Mouse (Mus musculus) forebrain, embryonic 10.5 days (tissue): ENCODE data around the gene Fn1. TPM values are rescaled to one million over a fixed set of nuclear protein-coding genes. Genes with fewer than 3 reads are reported as not detected.

Experiments
- DNase-seq: peaks from one replicate; pipeline ENCODE4 v3.0.0-alpha.2; 2017; ENCODE audit warnings: low spot score; ENCODE audit errors: extremely low spot score
- H3K27ac ChIP-seq: fragments of 300-500 bp; sonication (generic); 2 replicates; pipeline ENCODE4 v1.5.1; 2016; ENCODE audit warnings: mild to moderate bottlenecking
- H3K27me3 ChIP-seq: fragments of 300-500 bp; sonication (generic); 2 replicates; pipeline ENCODE4 v1.6.1; 2016; ENCODE audit warnings: mild to moderate bottlenecking; ENCODE audit not compliant: poor library complexity, severe bottlenecking
- H3K36me3 ChIP-seq: fragments of 300-500 bp; sonication (generic); replicated peaks from 2 replicates; pipeline ENCODE4 v1.6.1; 2016; ENCODE audit warnings: mild to moderate bottlenecking, moderate library complexity
- H3K4me1 ChIP-seq: fragments of 300-500 bp; sonication (generic); 2 replicates; pipeline ENCODE4 v1.6.1; 2016
- H3K4me3 ChIP-seq: fragments of 300-500 bp; sonication (generic); 2 replicates; pipeline ENCODE4 v1.5.1; 2016; ENCODE audit warnings: mild to moderate bottlenecking, moderate library complexity
- H3K9me3 ChIP-seq: fragments of 300-500 bp; sonication (generic); 2 replicates; pipeline ENCODE4 v1.6.1; 2016; ENCODE audit warnings: mild to moderate bottlenecking, moderate library complexity
- WGBS: fragments of 180-500 bp; shearing (Covaris S2); methylation state at CpG from one replicate; pipeline ENCODE4 v1.1.7; 2016; 5-methylcytosine and 5-hydroxymethylcytosine counted together
- polyA plus RNA-seq: library from polyadenylated mRNA; unstranded; fragments of >200 nt; fragmentation: Nextera tagmentation; extraction: Ambion mirVana; gene quantifications from 2 replicates; pipeline ENCODE4 v1.2.1, GENCODE M21; 2016

Fn1 gene
- polyA plus RNA-seq, 1 experiment from 2014 or later = 94.7 TPM

DNA sequence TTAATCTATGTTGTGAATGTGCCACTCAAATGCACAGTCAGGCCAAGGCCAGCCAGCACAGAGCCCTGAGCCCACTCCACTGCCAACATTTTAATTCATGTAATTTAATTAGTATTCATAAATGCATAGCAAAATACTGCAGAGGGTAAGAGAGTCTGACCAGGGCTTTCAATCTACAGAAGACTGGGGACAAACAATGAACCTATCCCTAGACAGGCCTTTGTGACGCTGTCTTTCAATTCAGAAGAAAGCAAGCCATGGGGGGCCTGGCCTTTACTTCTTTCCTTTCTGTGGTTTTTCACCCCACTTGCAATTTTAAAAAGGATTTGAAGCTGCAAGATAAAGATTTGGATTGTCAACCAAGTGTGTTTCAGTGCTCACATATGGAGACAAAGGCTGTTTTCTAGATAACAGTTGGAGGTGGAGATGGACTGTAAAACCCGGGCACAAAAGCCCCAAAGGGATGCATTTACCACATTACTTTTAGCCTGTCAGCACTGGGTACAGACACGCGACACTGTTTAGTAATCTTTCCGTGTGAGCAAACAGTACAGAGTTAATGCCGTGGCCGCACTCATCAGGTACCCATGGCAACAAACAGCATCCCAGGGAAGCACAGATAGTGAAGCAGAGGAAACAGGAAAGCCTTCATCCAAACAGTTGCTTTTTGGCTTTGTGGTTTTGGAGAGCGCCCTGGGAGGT is 38.3 kb downstream of the Fn1 start:
- H3K27ac ChIP-seq = no peak overlapping the region
- 44% methylated on average over 8 of the region's 8 CpGs for WGBS

DNA sequence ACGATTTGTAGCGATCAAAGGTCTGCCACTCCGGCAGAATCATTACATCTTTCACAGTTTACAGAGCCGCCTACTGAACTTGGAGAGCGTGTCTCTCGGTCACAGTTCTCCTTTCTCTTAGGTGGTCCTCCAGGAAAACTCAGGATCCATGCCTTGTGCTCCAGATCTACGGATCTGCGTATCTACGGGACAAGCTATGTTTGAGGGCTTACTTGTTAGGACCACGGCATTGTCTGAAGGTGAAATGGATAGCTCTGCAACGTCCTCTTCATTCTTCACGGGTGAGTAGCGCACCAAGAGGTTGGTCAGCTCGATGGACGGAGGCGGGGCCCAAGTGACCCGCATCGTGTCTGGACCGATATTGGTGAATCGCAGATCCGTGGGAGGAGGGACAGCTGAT is 40.7 kb downstream of the Fn1 start:
- Histone ChIP-seq H3K36me3 (peaks cover 100% of the 10 kb centered on the region), H3K4me3 (no peak overlapping the region), H3K27ac (no peak overlapping the region), H3K4me1 (peaks cover 11% of the 10 kb centered on the region), H3K27me3 (peaks cover 71% of the 10 kb centered on the region), H3K9me3 (no peaks in the 10 kb centered on the region)
- no peak for DNase-seq
- WGBS = 94% methylated on average over 21 of the region's 21 CpGs

More for the DNA sequence above, 38.3 kb downstream of the Fn1 start:
- Histone ChIP-seq H3K36me3 (peaks cover 100% of the 10 kb centered on the region), H3K4me3 (no peak overlapping the region), H3K4me1 (peaks cover 11% of the 10 kb centered on the region), H3K9me3 (no peaks in the 10 kb centered on the region), H3K27me3 (peaks cover 88% of the 10 kb centered on the region)
- DNase-seq = peak; percentile 22

DNA sequence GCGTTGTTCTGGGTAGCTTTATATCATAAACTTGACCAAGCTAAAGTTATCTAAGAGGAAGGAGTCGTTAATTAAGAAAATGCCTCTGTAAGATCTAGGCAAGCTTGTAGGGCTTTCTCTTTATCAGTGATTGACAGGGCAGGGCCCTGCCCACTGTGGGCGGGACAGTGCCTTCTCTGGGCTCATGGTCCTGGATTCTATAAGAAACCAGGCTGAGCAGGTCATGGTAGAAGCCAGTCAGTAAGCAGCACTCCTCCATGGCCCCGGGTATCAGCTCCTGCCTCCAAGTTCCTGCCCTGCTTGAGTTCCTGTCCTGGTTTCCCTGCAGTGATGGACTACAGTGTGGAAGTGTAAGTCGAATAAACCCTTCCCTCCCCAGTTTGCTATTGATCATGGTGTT is 43.1 kb downstream of the Fn1 start:
- Histone ChIP-seq H3K4me3 (no peak overlapping the region), H3K27me3 (peaks cover 56% of the 10 kb centered on the region), H3K4me1 (peaks cover 6% of the 10 kb centered on the region), H3K9me3 (no peaks in the 10 kb centered on the region), H3K27ac (no peak overlapping the region), H3K36me3 (peaks cover 100% of the 10 kb centered on the region)
- WGBS = 93% methylated on average over 5 of the region's 5 CpGs
- DNase-seq = no peak

DNA sequence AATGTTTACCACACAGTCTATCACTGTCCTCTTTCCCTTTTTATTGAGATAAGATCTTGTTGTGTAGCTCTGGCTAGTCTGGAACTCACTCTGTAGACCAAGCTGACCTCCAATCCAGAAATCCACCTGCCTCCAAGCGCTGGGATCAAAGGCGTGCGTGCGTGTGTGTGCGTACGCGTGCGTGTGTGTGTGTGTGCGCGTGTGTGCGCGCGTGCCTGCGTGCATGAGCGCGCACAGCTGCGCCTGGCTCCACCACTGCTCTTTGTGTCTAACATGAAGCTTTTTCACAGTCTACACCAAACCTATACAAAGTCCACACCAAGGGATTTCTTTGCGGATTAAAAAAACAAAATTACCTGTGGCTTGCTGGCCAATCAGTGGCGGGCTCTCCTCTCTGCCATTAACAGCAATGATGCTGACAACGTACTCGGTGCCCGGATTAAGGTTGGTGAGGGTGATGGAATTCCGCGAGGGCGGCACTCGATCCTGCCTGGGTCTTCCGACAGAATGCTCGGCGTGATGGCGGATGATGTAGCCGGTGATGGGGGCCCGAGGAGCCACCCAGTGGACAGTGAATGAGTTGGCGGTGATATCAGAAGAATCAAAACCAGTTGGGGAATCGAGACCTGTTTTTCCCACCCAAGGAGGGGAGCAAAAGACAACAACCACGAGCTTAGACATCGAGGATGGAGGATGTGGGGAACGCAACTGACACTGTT is 43.8 kb downstream of the Fn1 start:
- no peaks in the 10 kb centered on the region for H3K4me1 ChIP-seq
- H3K9me3 ChIP-seq = no peaks in the 10 kb centered on the region
- no peak for DNase-seq
- no peak overlapping the region for H3K27ac ChIP-seq
- H3K4me3 ChIP-seq = no peak overlapping the region
- peaks cover 52% of the 10 kb centered on the region for H3K27me3 ChIP-seq
- 96% methylated on average over 37 of the region's 37 CpGs for WGBS
- H3K36me3 ChIP-seq = peaks cover 100% of the 10 kb centered on the region

DNA sequence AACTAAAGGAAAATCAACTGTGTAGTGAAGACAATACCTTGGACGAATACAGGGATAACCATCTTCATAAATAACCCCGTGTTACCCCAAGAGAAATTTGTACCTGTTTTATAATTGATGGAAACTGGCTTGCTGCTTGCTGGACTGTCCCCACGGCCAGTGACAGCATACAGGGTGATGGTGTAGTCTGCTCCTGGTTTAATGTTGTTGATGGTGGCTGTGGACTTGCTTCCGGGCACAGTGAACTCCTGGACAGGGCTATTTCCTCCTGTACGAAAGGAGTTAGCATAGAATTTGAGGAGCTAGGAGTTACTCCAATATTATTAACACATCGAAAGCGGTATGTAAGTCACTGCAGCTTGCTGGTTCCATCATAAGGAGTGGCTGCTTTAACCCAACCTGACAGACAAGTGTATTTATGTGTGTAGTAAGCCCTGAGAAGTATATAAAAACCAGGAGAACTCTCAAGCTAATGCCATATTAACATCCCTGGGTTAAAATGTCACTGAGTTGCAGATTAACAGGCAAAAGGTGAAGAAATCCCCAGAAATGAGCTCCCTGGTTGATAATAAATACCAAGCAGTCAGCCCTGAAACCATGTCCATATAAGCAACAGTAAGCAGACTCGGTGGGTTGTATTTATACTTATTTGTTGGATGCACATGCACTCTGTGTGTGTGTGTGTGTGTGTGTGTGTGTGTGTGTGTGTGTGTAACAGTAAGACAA is 46.2 kb downstream of the Fn1 start:
- H3K4me1 ChIP-seq = no peaks in the 10 kb centered on the region
- WGBS = 93% methylated on average over 8 of the region's 8 CpGs
- H3K36me3 ChIP-seq = peaks cover 100% of the 10 kb centered on the region
- H3K4me3 ChIP-seq = no peak overlapping the region
- H3K27me3 ChIP-seq = peaks cover 27% of the 10 kb centered on the region
- DNase-seq = no peak
- no peaks in the 10 kb centered on the region for H3K9me3 ChIP-seq
- no peak overlapping the region for H3K27ac ChIP-seq

DNA sequence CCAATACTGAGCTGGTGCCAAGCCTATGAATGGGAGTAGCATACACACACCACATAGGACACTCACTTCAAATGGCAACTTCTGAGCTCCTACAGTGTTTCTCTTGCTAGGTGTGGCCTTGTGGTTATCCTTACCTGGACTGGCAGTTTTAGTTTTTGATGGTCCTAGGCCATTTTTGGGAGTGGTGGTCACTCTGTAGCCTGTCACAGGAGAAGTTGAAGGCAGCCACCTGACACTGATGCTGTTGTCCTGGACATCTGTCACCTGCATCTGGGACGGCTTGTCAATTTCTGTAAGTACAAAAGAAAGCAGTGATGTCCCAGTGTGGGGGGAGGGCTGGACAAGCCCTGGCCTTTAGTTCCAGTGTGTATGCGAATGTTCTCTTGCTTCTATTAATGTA is 47.2 kb downstream of the Fn1 start:
- no peak for DNase-seq
- peaks cover 100% of the 10 kb centered on the region for H3K36me3 ChIP-seq
- no peak overlapping the region for H3K4me3 ChIP-seq
- no peaks in the 10 kb centered on the region for H3K4me1 ChIP-seq
- H3K27ac ChIP-seq = no peak overlapping the region
- peaks cover 17% of the 10 kb centered on the region; the same call in 1 of the 2 replicates for H3K27me3 ChIP-seq
- no peaks in the 10 kb centered on the region for H3K9me3 ChIP-seq
- 95% methylated on average over 2 of the region's 2 CpGs for WGBS

DNA sequence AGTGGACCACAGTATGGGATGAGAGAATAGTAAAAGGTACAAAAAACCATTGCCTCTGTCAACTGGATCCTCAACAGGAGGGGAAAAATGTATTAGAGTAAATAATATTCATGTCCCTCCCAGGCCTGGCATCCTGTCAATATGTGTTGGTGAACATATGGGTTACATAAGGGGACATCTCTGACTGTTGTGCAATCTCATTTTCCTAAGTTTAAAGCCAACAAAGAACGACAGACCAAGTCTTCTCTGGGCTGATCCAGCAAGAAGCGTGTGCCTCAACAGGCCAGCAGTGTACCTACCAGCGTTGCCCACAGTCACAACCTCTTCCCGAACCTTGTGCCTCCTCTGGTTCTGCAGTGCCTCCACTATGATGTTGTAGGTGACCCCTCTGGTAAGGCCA is 57.6 kb downstream of the Fn1 start:
- no peaks in the 10 kb centered on the region for H3K9me3 ChIP-seq
- no peak overlapping the region for H3K4me3 ChIP-seq
- peaks cover 100% of the 10 kb centered on the region for H3K36me3 ChIP-seq
- no peaks in the 10 kb centered on the region for H3K27me3 ChIP-seq
- H3K4me1 ChIP-seq = no peaks in the 10 kb centered on the region
- no peak for DNase-seq
- 91% methylated on average over 4 of the region's 4 CpGs for WGBS
- no peak overlapping the region for H3K27ac ChIP-seq

DNA sequence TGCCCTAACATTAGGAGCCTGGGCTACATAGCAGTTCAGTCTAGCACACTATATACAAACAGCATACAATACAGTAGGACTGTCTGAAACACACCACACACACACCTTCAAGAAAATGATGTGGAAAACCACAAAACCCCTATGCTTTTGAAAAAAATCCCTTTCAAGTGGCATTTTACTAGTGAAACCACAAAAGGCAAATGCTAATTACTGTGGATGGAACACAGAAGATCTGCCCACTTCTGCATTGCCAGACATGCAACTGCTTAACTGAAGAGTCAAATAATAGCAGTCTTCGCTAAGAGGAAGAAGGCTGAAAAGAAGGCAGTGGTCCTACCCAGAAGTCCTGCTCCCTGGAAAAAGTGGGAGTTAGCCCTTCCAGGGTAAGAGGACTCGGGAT is 58.7 kb downstream of the Fn1 start:
- WGBS = 91% methylated on average over 2 of the region's 2 CpGs
- no peaks in the 10 kb centered on the region for H3K27me3 ChIP-seq
- H3K9me3 ChIP-seq = no peaks in the 10 kb centered on the region
- H3K4me3 ChIP-seq = no peak overlapping the region
- H3K4me1 ChIP-seq = no peaks in the 10 kb centered on the region
- peaks cover 100% of the 10 kb centered on the region for H3K36me3 ChIP-seq
- DNase-seq = no peak
- no peak overlapping the region for H3K27ac ChIP-seq

DNA sequence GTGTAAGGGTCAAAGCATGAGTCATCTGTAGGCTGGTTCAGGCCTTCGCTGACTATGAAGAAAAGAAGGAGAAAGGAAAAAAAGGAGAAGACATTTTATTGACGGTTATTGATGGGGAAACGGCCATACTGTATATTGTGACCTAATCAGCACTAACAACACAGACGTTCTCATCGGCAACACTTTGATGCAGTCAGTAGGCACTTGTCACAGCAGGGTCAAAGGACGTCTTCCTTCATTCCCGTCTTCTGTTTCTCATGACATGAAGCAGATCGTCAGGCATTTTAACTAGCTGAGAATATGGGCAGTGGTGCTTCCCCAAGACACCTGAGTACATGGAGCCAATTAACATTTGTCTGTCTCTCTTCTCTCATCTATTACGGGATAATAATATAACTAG is 59.8 kb downstream of the Fn1 start:
- no peak for DNase-seq
- 93% methylated on average over 9 of the region's 9 CpGs for WGBS
- H3K27ac ChIP-seq = no peak overlapping the region
- no peaks in the 10 kb centered on the region for H3K27me3 ChIP-seq
- no peaks in the 10 kb centered on the region for H3K4me1 ChIP-seq
- peaks cover 100% of the 10 kb centered on the region for H3K36me3 ChIP-seq
- H3K4me3 ChIP-seq = no peak overlapping the region
- no peaks in the 10 kb centered on the region for H3K9me3 ChIP-seq

DNA sequence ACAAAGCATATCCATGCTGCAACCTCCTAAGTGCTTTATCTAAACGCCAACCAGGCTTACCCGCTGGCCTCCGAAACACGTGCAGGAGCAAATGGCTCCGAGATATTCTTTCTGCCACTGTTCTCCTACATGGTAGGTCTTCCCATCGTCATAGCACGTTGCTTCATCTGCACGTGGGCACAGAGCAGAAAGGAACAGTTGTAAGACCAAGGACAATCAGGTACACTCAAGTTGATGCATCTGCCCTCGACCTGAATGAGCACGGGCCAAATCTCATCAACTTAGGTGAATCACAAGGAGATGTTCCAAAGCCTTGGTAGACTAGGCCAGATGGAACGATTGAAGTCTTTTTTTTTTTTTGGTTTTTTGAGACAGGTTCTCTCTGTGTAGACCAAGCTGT is 63.0 kb downstream of the Fn1 start:
- 94% methylated on average over 11 of the region's 11 CpGs for WGBS
- H3K36me3 ChIP-seq = peaks cover 100% of the 10 kb centered on the region
- no peak overlapping the region for H3K4me3 ChIP-seq
- no peaks in the 10 kb centered on the region for H3K27me3 ChIP-seq
- H3K4me1 ChIP-seq = no peaks in the 10 kb centered on the region
- no peak overlapping the region for H3K27ac ChIP-seq
- DNase-seq = no peak
- H3K9me3 ChIP-seq = no peaks in the 10 kb centered on the region

DNA sequence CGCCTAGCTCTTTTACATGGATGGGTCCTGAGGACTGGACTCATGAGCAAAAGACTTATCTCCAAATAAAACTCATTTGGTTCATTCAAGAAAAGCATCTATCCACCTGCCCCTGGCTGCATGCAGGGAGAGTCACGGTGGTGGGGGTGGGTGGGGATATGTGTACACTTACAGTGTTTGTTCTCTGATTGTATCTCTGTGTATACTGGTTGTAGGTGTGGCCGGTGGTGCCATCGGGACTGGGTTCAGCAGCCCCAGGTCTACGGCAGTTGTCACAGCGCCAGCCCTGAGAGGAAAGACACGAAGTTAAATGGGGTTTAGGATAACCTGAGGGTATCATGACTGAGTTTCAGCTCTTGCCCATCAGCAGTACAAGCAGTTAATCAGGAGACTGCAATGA is 66.3 kb downstream of the Fn1 start:
- peaks cover 79% of the 10 kb centered on the region for H3K36me3 ChIP-seq
- 92% methylated on average over 7 of the region's 7 CpGs for WGBS
- no peak for DNase-seq

DNA sequence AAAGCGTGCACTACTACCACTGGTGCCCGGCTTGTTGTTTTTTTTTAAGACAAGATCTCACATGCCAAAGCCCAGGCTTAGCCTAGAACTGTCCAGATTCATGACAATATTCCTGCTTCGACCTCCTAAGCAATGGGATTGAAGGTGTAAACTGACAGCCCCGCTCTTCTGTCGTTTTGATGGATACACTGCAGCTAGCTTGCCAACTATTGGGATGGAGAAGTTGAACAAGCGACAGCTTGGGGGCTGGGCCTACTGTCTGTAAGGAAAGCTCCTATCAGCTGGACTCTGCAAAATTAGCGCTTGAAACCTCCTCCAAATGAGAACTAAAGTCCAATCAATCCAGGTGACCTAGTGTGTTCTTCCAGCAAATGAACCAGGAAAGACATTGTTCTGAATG is 69.1 kb downstream of the Fn1 start:
- no peak overlapping the region for H3K27ac ChIP-seq
- DNase-seq = no peak
- H3K4me1 ChIP-seq = no peaks in the 10 kb centered on the region
- no peak overlapping the region for H3K4me3 ChIP-seq
- H3K36me3 ChIP-seq = peaks cover 71% of the 10 kb centered on the region
- 90% methylated on average over 7 of the region's 7 CpGs for WGBS
- H3K27me3 ChIP-seq = no peaks in the 10 kb centered on the region
- no peaks in the 10 kb centered on the region for H3K9me3 ChIP-seq

More for the DNA sequence above, 66.3 kb downstream of the Fn1 start:
- Histone ChIP-seq H3K4me3 (no peak overlapping the region), H3K27ac (no peak overlapping the region), H3K4me1 (no peaks in the 10 kb centered on the region), H3K27me3 (no peaks in the 10 kb centered on the region), H3K9me3 (no peaks in the 10 kb centered on the region)

DNA sequence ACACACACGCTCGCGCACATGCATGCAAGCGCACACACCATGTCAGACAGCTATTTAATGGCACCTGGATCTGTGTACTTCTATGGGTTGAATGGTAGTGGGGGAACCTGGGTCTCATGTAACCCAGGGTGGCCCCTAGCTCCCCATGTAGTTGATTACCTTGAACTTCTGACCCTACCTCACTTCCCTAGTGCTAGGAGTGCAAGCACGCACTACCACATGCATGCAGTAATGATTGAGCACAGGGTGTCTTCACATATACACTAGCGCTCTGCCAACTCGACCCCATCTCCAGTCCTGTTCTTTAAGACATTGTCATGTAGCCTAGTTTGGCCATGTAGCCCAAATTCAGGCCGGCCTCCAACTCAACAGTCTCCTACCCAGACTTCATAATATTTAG is 69.7 kb downstream of the Fn1 start:
- H3K4me1 ChIP-seq = no peaks in the 10 kb centered on the region
- no peak overlapping the region for H3K4me3 ChIP-seq
- DNase-seq = no peak
- peaks cover 71% of the 10 kb centered on the region for H3K36me3 ChIP-seq
- WGBS = 96% methylated on average over 8 of the region's 8 CpGs
- no peaks in the 10 kb centered on the region for H3K27me3 ChIP-seq
- no peak overlapping the region for H3K27ac ChIP-seq
- no peaks in the 10 kb centered on the region for H3K9me3 ChIP-seq
